Mouse (Mus musculus) heart, embryonic 16.5 days (tissue): ENCODE data around the gene Lrmda. TPM values are rescaled to one million over a fixed set of nuclear protein-coding genes. Genes with fewer than 3 reads are reported as not detected.

Source experiments
- ATAC-seq: fragments of 200-750 bp; cut with Nextera tagmentation; replicated peaks from 2 replicates; pipeline ENCODE4 v1.8.0; 2017; ENCODE audit warnings: moderate number of reproducible peaks; ENCODE audit not compliant: insufficient read depth, low FRiP score; ENCODE audit errors: extremely low read depth
- H3K27ac ChIP-seq: fragments of 300-500 bp; sonication (generic); 2 replicates; pipeline ENCODE4 v1.5.1; 2014; ENCODE audit warnings: mild to moderate bottlenecking, low read length, control low read depth, moderate library complexity
- H3K27me3 ChIP-seq: fragments of 300-500 bp; sonication (generic); 2 replicates; pipeline ENCODE4 v1.6.1; 2014; ENCODE audit warnings: low read length, mixed read lengths; ENCODE audit not compliant: control insufficient read depth, insufficient read depth
- H3K36me3 ChIP-seq: fragments of 300-500 bp; sonication (generic); 2 replicates; pipeline ENCODE4 v1.6.1; 2014; ENCODE audit not compliant: control insufficient read depth, insufficient read depth
- H3K4me1 ChIP-seq: fragments of 300-500 bp; sonication (generic); 2 replicates; pipeline ENCODE4 v1.6.1; 2014; ENCODE audit warnings: low read length, mixed read lengths; ENCODE audit not compliant: control insufficient read depth, insufficient read depth
- H3K4me2 ChIP-seq: fragments of 300-500 bp; sonication (generic); 2 replicates; pipeline ENCODE4 v1.6.1; 2014; ENCODE audit warnings: low read depth, mild to moderate bottlenecking, control low read depth, low read length
- H3K4me3 ChIP-seq: fragments of 300-500 bp; sonication (generic); 2 replicates; pipeline ENCODE4 v1.5.1; 2014; ENCODE audit warnings: mild to moderate bottlenecking, control low read depth, low read length
- H3K9ac ChIP-seq: fragments of 300-500 bp; sonication (generic); 2 replicates; pipeline ENCODE4 v1.6.1; 2014; ENCODE audit warnings: low read length, control low read depth
- H3K9me3 ChIP-seq: fragments of 300-500 bp; sonication (generic); replicated peaks from 2 replicates; pipeline ENCODE4 v1.6.1; 2016; ENCODE audit warnings: low read length; ENCODE audit not compliant: control insufficient read depth
- WGBS: fragments of 180-500 bp; shearing (Covaris S2); extraction: QIAGEN DNeasy Blood & Tissue Kit; methylation state at CpG from one replicate; pipeline ENCODE4 v1.1.7; 2014; 5-methylcytosine and 5-hydroxymethylcytosine counted together
- polyA plus RNA-seq: library from polyadenylated mRNA; unstranded; fragments of >200 nt; fragmentation: Nextera tagmentation; extraction: Ambion mirVana; gene quantifications from 2 replicates; pipeline ENCODE4 v1.2.1, GENCODE M21; 2015

Lrmda gene
- polyA plus RNA-seq, 1 experiment from 2014 or later: 0.55 TPM

GRCm38 (mm10) chr14:22589503-22590215 is 570.1 kb downstream of the Lrmda start:
- no peaks in the 10 kb centered on the region for H3K4me1 ChIP-seq
- 63% methylated on average over 7 of the region's 7 CpGs for WGBS
- no peak overlapping the region for H3K4me2 ChIP-seq
- no peaks in the 10 kb centered on the region for H3K9me3 ChIP-seq
- no peak overlapping the region for H3K27ac ChIP-seq
- no peak for ATAC-seq
- no peaks in the 10 kb centered on the region for H3K27me3 ChIP-seq
- no peaks in the 10 kb centered on the region for H3K36me3 ChIP-seq
- no peak overlapping the region for H3K4me3 ChIP-seq
- H3K9ac ChIP-seq: no peak overlapping the region

GRCm38 (mm10) chr14:22591186-22591585 is 571.7 kb downstream of the Lrmda start:
- H3K4me3 ChIP-seq: no peak overlapping the region

GRCm38 (mm10) chr14:22597508-22597907 is 578.0 kb downstream of the Lrmda start:
- Histone ChIP-seq H3K9me3 (no peaks in the 10 kb centered on the region), H3K27me3 (no peaks in the 10 kb centered on the region), H3K4me3 (no peak overlapping the region), H3K9ac (no peak overlapping the region), H3K36me3 (no peaks in the 10 kb centered on the region), H3K4me2 (no peak overlapping the region), H3K27ac (no peak overlapping the region), H3K4me1 (no peaks in the 10 kb centered on the region)
- ATAC-seq: no peak; the same call in 1 of the 2 replicates
- WGBS: 58% methylated on average over 2 of the region's 2 CpGs

More at GRCm38 (mm10) chr14:22591186-22591585, 571.7 kb downstream of the Lrmda start:
- Histone ChIP-seq H3K27ac (no peak overlapping the region), H3K9ac (no peak overlapping the region), H3K4me2 (no peak overlapping the region), H3K27me3 (no peaks in the 10 kb centered on the region), H3K4me1 (no peaks in the 10 kb centered on the region), H3K36me3 (no peaks in the 10 kb centered on the region), H3K9me3 (no peaks in the 10 kb centered on the region)
- no peak for ATAC-seq
- 71% methylated on average over 2 of the region's 2 CpGs for WGBS

DNA sequence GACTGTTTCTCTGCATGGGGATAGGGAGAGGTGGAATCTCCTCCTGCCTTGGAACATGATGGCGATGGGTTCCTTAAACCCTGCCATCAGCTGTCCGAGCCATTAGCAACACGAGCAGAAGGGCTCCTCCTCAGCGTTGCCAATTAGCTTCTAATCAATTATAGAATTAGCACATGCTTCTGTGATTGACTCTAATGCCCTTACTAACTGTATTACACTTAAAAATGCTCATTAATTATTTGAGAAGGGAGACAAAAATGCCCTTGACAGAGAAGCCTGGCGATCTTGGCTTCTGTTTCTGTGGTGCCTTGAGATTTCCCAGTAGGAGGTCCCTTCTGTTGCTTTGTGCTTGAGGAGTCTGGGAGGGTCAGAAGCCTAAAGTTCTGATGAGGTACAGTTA is 579.1 kb downstream of the Lrmda start:
- ATAC-seq: no peak
- Histone ChIP-seq H3K4me1 (no peaks in the 10 kb centered on the region), H3K27me3 (no peaks in the 10 kb centered on the region), H3K9ac (no peak overlapping the region), H3K4me3 (no peak overlapping the region), H3K9me3 (no peaks in the 10 kb centered on the region), H3K27ac (no peak overlapping the region), H3K4me2 (no peak overlapping the region), H3K36me3 (no peaks in the 10 kb centered on the region)
- WGBS: 90% methylated on average over 5 of the region's 5 CpGs

GRCm38 (mm10) chr14:22600166-22600565 is 580.7 kb downstream of the Lrmda start:
- no peak overlapping the region for H3K4me3 ChIP-seq
- H3K36me3 ChIP-seq: no peaks in the 10 kb centered on the region
- ATAC-seq: no peak
- H3K4me2 ChIP-seq: no peak overlapping the region
- H3K27me3 ChIP-seq: no peaks in the 10 kb centered on the region
- H3K9me3 ChIP-seq: no peaks in the 10 kb centered on the region
- 71% methylated on average over 3 of the region's 3 CpGs for WGBS
- H3K27ac ChIP-seq: no peak overlapping the region
- H3K4me1 ChIP-seq: no peaks in the 10 kb centered on the region
- H3K9ac ChIP-seq: no peak overlapping the region

DNA sequence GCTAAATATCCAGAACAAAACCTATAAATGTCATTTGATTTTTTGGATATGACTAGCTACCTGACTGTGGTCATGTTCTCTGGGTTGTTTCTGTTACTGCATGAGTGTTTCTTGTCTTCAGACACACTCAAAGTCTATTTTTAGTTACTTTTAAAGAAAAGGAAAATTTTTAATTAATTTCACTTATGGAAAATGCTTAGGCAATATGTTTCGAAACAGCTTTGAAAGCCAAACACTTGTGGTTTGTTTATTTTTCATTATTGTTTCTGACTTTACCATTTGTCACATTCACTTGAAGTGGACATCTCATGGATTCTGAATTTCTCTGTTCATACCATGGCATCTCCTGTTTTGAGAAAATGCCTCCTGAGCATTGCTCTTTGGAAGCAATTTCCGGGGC is 582.8 kb downstream of the Lrmda start:
- Histone ChIP-seq H3K9me3 (no peaks in the 10 kb centered on the region), H3K27me3 (no peaks in the 10 kb centered on the region), H3K36me3 (no peaks in the 10 kb centered on the region), H3K4me3 (no peak overlapping the region), H3K4me1 (no peaks in the 10 kb centered on the region), H3K9ac (no peak overlapping the region), H3K27ac (no peak overlapping the region), H3K4me2 (no peak overlapping the region)
- 88% methylated on average over 2 of the region's 2 CpGs for WGBS
- ATAC-seq: no peak

- H3K4me2 ChIP-seq: no peak overlapping the region
- no peaks in the 10 kb centered on the region for H3K9me3 ChIP-seq
- ATAC-seq: no peak
- WGBS: 59% methylated on average over 5 of the region's 5 CpGs
- H3K27ac ChIP-seq: no peak overlapping the region
- H3K4me3 ChIP-seq: no peak overlapping the region
- no peak overlapping the region for H3K9ac ChIP-seq
- no peaks in the 10 kb centered on the region for H3K36me3 ChIP-seq
- H3K27me3 ChIP-seq: no peaks in the 10 kb centered on the region
- peaks cover 2% of the 10 kb centered on the region for H3K4me1 ChIP-seq
Observed at GRCm38 (mm10) chr14:22608599-22608998, 589.1 kb downstream of the Lrmda start.

- Histone ChIP-seq H3K4me3 (no peak overlapping the region), H3K9ac (no peak overlapping the region), H3K27me3 (no peaks in the 10 kb centered on the region), H3K4me2 (no peak overlapping the region), H3K9me3 (no peaks in the 10 kb centered on the region), H3K4me1 (peaks cover 2% of the 10 kb centered on the region), H3K36me3 (no peaks in the 10 kb centered on the region), H3K27ac (no peak overlapping the region; the same call in 1 of the 2 replicates)
- WGBS: 62% methylated on average over 13 of the region's 13 CpGs
- peak; percentile 67; the same call in 1 of the 2 replicates for ATAC-seq
Observed at GRCm38 (mm10) chr14:22609261-22610245, 590.0 kb downstream of the Lrmda start.

GRCm38 (mm10) chr14:22611011-22611410 is 591.5 kb downstream of the Lrmda start:
- 74% methylated on average over 3 of the region's 3 CpGs for WGBS
- Histone ChIP-seq H3K4me2 (no peak overlapping the region), H3K9ac (no peak overlapping the region), H3K9me3 (no peaks in the 10 kb centered on the region), H3K36me3 (no peaks in the 10 kb centered on the region), H3K4me3 (no peak overlapping the region), H3K27me3 (no peaks in the 10 kb centered on the region), H3K27ac (no peak overlapping the region), H3K4me1 (peaks cover 2% of the 10 kb centered on the region)
- no peak for ATAC-seq
